Mouse (Mus musculus) spleen, postnatal 14 days (tissue): ENCODE data around the gene Fam210b.

Experiments
- DNase-seq, 2 experiments: peaks; one replicate each; pipeline ENCODE4 v3.0.0; 2021 to 2022; ENCODE audit warnings: low spot score in 2 of 2

Fam210b gene

DNA sequence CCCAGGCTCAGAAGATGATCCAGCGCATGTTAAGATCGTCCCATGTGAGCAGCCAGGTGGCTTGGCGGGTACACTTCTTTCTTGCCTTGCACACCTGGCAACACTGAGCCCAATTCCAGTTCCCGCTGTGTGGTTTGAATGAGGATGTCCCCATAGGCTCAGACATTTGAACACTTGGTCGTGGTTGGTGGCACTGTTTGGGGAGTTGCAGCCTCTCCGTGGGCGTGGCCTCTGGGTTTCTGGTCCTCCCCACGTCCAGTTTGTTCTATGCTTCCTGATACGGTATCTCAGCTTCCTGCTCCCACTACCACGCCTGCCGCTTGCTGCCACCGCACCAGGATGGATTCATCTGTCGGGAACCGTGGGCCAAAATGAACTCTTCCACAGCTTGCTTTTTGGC lies 4.4 kb downstream of the Fam210b start:
- DNase-seq: no peak

DNA sequence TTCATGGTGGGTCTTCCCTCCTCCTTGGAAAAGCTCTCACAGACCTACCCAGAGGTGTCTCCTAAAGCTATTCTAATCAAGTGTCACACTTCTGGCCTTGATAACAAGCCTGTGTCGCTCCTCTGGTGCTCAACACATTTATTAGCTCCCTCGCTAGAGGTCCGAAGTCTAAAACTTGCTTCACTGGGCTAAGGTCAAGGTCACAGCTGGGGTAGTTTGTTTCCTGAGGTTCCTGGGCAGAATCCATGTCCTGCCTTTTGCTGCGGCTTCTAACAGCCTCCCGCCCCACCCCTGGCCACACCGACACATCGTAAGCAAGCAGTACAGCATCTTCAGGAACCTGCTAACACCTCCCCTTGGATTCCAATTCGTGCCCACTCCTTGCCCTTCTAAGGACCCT lies 5.4 kb downstream of the Fam210b start:
- no peak for DNase-seq

DNA sequence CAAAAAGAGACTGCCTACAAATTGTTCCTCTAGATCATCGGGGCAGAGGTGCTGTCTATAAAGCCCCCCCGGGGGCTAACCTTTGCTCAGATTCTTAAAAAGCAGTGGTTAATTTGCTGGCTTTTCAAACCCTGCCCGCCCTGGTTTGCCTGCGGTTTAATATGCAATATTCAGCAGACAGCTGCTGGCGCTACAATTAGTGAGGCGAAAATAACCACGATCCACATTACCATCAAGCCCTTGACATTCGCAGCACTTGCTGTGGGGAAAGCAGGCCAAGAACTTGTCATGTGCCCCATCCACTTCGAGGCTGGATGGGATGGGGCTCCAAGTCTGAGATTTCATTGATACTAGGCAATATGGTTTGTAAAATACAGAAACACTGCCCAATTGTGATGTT lies 7.9 kb downstream of the Fam210b start:
- no peak for DNase-seq

DNA sequence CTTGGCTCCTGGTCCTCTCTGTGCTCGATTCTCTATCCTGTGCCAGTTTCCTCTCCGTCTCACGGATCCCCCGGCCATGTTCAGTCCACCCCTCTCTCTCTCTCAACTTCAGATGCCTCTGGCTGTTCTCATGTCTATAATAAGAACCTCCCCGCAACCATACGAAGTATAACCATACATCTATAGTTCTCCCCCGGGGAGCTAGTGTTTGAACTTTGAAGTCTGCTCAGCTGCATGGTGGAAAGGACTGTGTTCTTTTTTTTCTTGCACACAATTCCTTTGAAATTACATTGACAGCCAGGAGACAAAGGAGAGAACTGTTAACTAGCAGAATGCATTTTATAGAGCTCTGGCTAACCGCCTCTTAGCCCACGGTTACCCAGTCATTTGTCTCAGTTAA lies 9.4 kb downstream of the Fam210b start:
- DNase-seq: no peak

DNA sequence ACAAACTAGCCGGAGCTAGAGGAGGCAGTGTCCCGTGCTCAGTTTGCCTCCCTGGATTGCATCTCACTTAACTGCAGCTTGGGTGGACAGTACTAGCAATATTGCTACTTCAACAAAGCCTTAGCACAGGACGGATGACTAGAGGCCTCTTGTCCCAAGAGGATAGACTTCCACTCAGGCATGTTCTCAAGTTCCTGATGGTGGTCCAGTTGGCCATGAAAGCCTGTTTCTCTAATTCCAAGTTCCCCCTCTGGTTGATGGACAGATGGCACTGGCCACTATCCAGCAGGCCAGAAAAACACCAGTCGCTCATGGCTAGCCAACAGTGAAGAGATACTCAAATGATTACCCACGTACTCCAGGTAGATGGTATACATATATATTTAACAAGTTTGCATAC lies 10.5 kb downstream of the Fam210b start:
- no peak for DNase-seq

DNA sequence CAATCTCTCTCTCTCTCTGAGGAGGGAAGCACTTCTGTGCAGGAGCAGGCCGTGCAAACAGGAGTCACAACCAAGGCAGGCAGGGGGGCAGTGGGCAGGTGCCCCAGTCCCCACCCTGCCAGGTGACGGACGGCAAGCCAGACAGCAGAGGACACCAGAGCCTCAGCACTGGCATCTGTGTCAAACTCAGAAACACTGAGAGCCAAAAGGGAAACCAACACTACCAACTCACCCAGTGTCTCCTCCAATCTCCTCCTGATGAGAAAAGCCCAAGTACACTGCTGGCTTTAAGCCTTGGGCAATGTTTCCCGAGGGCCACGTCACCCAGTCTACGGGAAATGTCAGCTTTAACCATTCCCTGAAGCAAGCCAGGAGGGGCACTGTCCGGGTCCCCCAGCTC lies 17.8 kb downstream of the Fam210b start:
- no peak for DNase-seq

DNA sequence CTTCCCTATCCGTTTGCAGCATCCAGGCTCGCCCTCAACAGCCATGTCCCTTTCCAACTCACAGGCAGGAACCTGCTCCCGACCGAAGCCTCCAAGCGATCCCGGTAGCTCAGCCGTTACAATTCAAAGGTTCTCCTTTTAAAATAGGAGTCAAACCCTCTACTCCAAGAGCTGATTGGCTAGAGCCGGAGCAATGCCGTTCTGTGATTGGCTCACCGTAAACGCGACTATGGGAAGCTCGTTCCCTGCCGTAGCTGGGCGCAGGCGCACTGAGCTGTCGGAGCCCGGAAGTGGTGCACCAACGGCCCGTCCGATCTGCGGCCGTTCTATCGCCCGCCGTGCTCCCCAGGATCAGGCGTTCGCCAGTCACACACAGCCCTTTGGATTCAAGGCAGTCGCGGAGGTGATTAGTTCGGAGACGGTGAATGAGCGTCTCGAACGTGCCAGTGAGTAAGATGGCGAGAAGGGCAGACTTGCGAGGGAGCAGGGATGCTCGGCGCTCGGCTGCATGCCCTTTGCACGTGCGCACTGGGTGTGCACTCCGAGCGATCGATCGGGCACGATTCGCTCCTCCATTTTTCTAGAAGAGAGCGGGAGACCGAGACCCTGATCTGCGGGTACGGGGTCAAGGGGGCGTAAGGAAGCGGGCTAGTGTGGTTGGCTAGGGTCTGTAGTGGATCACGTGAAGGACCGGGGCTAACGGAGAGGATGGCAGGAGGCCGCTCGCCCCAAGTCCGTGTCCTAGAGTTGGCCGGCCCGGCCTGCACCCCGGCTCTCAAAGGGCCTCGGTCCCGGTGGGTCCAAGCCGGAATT lies 25.3 kb downstream of the Fam210b start, which contains the start of the genes Aurka and Cstf1:
Gene Aurka, minus strand, starts transcription at position 125 of the 813 bp plus-strand sequence.
Gene Cstf1, plus strand, starts transcription at position 271 of the 813 bp plus-strand sequence.
- peak; percentile 88 for DNase-seq

DNA sequence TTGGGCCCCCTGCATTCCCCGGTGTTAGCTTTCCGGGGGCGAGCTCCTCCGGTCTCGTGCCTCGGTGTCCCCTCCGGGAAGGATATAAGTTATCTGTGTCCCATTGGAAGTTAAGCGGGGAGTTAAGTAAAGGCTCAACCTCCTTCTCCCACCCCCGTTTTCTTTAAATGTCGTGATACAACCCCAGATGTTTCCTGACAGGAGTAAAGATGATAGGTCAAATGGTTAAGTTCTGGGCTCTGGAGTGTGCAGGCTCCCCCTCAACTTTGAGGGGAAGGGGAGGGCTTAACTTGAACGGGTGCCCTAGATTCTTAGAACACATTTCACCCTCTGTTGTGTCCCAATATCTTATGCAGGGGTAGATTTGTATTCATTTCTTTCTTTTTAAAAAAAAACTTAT lies 25.9 kb downstream of the Fam210b start:
- no peak for DNase-seq

DNA sequence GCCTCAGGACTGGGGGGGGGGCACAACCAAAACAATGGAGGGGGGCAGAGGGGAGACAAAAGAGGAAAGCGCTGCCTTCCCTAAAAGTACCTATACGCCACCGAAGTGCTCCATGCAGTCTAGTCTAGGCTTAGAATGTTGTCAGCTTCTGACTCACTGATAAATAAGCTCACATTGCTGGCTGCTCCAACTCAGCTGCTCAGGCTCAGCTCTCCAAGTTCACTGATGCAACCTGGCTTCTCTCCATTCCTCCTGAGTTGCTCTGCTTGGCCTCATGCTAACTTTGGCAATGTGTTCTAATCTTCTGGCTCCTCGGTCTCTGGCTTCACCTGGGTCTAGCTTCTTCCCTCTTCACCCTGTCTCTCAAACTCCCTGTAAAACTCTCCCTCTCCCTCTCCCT lies 31.2 kb downstream of the Fam210b start:
- DNase-seq: no peak

DNA sequence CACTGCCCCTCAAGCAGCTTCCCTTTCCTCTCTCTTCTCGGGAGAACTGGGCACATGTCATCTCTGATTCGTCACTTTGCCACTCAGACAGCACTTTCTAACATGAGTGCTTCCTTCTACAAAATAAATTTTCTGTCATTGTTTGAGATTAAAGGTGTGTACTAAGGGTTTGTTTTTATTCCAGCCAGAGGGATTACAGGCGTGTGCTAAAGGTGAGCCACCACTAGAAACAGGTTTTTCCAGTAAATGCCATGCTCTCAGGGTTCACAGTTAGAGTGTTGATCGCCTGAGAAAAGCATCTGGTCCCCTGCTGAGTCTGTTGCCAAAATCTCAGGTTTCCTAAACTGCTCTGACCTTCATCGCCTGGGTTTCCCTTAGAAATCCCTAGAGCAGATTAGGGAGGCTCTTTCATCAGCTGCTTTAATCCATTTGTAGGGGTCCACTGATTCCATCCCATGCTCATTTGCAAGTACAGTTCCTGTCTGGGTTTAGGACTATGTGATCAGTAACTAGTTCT lies 31.7 kb downstream of the Fam210b start:
- no peak for DNase-seq

DNA sequence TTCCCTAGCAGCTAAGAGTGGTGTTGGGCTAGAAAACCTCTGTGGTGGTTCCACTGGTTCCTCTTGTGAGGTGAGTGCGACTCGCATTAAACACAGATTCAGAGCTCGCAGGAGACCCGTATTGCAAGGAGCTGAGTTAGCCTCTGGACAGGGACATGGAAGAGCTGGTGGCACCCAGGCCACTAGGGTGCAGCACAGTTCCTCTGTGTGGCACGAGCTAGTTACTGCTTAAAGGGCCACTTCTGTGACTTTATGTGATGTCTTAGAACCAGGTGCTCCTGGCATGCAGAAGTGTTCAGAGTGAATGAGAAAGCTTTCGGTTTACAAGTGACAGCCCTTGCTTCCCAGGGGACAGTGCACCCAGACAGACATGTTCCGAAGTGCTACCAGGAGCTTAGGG lies 33.0 kb downstream of the Fam210b start:
- DNase-seq: peak in 1 of 2 experiments; percentile 64

DNA sequence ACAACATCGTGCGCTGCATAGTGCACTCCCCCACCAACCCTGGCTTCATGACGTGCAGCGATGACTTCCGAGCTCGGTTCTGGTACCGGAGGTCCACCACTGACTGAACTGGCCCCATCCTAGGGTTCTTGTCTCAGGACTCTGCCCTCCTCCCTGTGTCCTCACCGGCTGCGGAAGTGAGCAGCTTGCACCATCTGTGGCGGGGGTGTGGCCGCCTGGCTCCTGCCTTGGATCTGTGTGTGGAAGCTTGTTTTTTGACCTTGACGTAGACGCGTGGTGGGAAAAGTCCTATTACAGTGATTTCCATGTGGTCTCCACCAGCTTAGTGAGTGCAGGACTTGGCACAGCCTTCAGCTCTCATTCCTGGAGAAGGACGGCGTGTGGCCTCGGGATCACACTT lies 35.1 kb downstream of the Fam210b start:
- DNase-seq: no peak

DNA sequence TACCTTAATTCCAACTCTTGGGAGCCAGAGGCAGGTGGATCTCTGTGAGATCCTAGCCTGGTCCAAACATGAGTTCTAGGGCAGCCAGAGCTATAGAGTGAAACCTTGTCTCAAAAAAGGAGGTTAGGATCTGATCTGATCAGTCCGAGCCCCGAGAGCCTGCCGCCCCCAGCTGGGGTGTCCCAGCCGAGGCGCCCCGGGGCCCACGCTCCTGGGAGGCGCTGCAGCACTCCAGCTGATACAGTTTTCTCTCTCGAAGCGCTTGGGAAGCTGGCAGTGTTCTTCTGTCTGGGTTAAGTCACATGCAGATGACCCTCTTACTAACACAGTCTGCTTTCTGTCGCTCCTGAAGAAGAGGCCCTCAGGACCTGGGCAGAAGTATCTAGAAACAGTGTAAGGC lies 36.0 kb downstream of the Fam210b start:
- DNase-seq: no peak

DNA sequence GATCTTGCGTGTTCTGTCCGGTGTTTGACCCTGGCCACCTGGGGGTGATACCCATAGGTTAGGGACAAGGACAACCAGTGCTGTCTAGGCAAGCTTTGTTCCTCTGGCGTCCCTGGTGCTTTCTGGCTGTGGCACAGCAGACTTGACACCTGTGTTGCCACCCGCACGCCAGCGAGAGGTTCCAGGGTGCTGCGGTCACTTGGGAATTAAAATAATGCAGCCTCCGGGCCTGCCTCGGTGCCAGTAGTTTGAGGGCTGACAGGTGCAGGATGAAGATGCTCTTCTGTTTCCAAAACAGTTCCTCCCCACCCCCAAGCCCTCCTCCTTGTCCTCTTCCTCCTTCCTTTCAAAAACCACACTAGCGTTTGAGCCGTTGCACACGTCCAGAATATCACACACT lies 36.5 kb downstream of the Fam210b start:
- no peak for DNase-seq

DNA sequence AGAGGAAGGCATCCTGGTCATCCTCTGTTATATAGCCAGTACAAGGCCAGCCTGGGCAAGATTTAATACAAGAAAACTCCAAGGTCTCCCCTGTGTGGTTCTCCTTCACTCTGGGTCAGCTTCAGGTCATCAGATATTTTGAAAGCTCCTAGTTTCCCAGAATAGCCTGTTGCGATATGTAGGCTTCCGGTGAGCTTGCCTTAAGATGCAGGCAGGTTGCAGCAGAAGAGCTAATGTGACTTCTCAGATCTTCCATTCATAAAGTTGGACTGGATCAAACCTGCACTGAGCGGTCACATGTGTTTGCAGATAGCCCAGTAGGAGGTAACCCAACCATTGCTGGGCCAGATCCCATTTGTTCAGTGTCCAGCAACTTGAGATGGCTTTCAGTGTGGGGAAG lies 39.4 kb downstream of the Fam210b start:
- DNase-seq: no peak

DNA sequence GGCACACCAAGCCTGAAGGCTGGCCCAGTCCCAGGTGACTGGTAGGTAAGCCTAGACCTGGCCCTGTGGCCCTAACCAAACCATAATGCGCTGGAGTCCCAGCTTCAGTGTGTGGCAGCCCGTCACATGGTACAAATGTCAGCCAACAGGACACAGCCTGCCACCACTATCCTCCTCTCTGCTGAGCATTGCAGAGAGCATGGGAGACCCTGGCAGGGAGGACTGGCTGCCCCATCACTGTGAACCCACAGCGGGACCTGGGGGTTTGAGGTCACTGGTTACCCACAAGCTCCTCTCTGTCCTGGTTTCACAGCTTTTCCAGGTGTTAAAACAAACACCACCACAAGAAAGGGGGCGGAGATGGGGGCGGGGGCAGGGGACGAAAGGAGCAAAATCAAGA lies 45.0 kb downstream of the Fam210b start:
- DNase-seq: no peak

DNA sequence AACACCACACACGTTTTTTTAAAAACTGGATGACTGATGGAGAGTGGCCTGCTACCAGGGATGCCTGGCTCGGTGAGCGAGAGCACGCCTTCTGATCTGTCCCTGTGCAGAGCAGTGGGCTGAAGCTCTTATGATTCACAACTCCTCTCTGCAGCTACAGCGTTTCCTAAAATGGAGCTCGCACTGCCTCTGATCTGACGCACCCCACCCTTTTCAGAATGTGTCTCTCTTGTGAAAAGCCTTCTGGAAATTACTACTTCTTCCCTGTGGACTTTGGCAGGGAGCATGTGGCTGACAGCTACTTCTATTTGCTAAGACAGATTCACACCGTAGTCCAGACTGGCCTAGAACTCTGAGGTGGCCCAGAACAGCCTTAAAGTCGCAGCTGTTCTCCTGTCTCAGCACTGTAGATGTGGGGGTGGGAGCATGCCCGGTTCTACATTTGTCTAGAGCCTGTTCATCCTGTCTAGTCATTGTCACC lies 46.7 kb downstream of the Fam210b start:
- no peak for DNase-seq

DNA sequence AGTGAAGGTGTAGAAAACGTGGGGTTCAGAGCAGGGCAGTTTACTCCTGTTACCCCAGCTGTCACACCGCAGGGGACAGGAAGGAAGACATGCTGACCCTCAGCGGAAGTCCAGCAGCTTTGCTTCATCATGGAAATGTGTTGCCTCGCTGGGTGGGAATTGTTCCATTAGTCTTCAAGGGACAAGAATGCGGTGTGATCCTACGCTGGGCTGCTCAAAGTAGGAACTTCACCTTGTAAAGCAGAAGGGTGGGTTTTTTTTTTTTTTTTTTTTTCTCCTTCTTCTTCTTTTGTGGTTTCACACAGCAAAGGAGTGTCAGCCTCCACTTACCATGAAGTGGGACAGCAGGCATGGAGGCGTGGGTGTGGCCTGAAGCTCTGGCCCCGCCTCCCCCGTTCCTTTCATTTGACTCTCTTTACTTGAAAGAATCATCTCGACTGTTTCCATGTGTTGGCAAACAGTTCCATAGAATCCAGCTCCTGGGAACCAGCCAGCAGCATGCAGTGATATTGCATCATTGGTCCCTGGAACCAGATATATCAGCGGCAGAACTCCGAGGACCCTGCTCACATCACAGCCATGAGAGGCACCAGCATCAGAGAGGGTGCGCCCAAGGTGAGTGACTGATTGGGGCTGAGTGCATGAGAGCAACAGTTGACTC lies 48.2 kb downstream of the Fam210b start, which contains the start of gene Cass4:
Gene Cass4, plus strand, starts transcription at position 404 of the 661 bp plus-strand sequence.
- peak in 1 of 2 experiments; percentile 28 for DNase-seq

DNA sequence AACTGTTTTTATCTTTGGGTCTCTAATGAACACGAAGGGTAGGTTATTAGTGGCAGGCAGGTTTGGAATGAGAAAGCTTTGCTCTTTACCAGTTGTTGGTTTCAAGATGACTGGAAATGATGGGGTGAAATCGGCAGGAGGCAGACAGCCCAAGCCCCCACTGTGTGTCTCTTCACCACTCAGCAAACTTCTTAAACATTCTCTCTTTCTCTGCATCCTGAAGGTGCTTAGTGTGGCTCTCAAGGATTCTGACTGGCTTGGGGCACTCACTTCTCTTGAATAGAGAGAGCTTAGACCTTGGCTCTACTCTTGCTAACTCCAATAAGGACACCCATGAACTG lies 48.7 kb downstream of the Fam210b start:
- no peak for DNase-seq

DNA sequence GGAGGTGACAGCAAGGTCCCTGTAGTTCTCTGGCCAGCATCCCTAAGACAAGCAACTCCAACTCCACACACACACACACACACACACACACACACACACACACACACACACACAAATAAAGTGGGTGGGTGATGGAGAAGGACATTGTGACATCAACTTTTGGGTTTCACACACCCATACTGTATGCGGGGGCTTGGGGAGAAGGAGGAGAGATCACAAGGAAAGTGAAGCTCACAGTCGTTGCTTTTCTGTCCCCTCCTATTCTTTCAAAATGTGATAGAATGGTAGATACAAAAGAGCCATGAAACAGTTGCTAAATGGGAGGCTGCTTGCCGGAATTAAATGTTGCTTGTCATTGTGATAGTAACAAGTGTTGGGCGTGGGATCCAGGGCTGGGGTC lies 49.3 kb downstream of the Fam210b start:
- DNase-seq: no peak

DNA sequence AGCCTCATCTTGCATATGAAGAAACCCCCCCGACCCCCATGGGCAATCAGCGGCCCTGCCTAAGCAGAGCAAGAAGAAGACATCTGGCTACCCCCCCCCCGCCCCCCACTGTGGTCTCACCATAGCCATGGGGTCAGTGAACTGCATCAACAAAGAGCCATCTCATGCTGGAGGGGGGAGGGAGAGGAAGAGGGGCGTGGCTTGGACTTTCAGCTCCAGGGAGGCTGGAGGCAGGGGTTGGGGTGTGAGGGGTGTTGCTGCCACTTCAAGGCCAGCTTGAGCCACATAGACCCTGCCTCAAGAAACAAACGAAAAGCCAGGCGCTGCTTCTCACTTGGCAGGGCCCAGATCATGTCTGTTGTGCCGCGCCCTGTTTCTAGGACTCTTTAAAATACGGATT lies 50.6 kb downstream of the Fam210b start:
- no peak for DNase-seq

DNA sequence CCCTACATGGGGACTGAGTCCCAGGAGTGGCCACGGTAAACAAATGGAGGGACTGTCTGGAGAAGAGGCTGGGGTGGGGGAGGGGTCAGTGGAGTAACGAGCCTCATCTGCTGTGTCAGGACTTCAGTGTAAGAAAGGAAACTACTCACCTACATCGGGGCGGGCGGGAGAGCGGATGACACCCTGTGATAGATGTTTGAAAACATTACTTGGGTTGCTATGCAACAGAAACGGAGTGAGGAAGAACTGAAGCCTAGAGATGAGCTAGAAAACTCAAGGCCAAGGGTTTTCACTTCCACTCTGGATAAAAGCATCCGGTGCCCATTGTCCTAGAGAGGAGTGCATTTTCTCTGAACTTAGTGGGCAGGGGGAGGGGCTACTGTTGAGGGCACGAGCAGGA lies 54.5 kb downstream of the Fam210b start:
- no peak for DNase-seq
